Mouse (Mus musculus): ENCODE results near the gene Xdh.

Xdh gene

GRCm38 (mm10) chr17:73941816-73942215 is 8.2 kb downstream of the Xdh start:
- DNase-seq, result no peak

GRCm38 (mm10) chr17:73937073-73937472 is 12.9 kb downstream of the Xdh start:
- no peak for DNase-seq

GRCm38 (mm10) chr17:73935163-73935562 is 14.8 kb downstream of the Xdh start:
- no peak for DNase-seq

GRCm38 (mm10) chr17:73934281-73934680 is 15.7 kb downstream of the Xdh start:
- DNase-seq, result no peak

- no peak for DNase-seq
Measured at GRCm38 (mm10) chr17:73933616-73934015, 16.4 kb downstream of the Xdh start.

- DNase-seq, result no peak
Measured at GRCm38 (mm10) chr17:73932497-73933059, 17.4 kb downstream of the Xdh start.

- DNase-seq, result no peak
Measured at GRCm38 (mm10) chr17:73919520-73919919, 30.5 kb downstream of the Xdh start.

GRCm38 (mm10) chr17:73918944-73919381 is 31.0 kb downstream of the Xdh start:
- no peak for DNase-seq

- DNase-seq, result no peak
Measured at GRCm38 (mm10) chr17:73918138-73918537, 31.9 kb downstream of the Xdh start.

GRCm38 (mm10) chr17:73917713-73918112 is 32.3 kb downstream of the Xdh start:
- no peak for DNase-seq

- DNase-seq, result no peak
Measured at GRCm38 (mm10) chr17:73914730-73915129, 35.3 kb downstream of the Xdh start.

- DNase-seq, result no peak
Measured at GRCm38 (mm10) chr17:73906076-73906475, 43.9 kb downstream of the Xdh start.

- DNase-seq, result no peak
Measured at GRCm38 (mm10) chr17:73905043-73905750, 44.8 kb downstream of the Xdh start.

- DNase-seq, result no peak
Measured at GRCm38 (mm10) chr17:73903121-73903520, 46.9 kb downstream of the Xdh start.

- no peak for DNase-seq
Measured at GRCm38 (mm10) chr17:73902234-73902636, 47.8 kb downstream of the Xdh start.

- no peak for DNase-seq
Measured at GRCm38 (mm10) chr17:73894399-73894798, 55.6 kb downstream of the Xdh start.

- DNase-seq, result no peak
Measured at GRCm38 (mm10) chr17:73893822-73894221, 56.2 kb downstream of the Xdh start.

GRCm38 (mm10) chr17:73893207-73893606 is 56.8 kb downstream of the Xdh start:
- DNase-seq, result no peak

GRCm38 (mm10) chr17:73891590-73891989 is 58.4 kb downstream of the Xdh start:
- DNase-seq, result peak; percentile 36 to 37

- no peak for DNase-seq
Measured at GRCm38 (mm10) chr17:73886071-73886785, 63.8 kb downstream of the Xdh start.

GRCm38 (mm10) chr17:73883332-73883731 is 66.7 kb downstream of the Xdh start:
- DNase-seq, result no peak

GRCm38 (mm10) chr17:73882194-73882593 is 67.8 kb downstream of the Xdh start:
- DNase-seq, result peak; percentile 78 to 80

- no peak for DNase-seq
Measured at GRCm38 (mm10) chr17:73881295-73881694, 68.7 kb downstream of the Xdh start.

- DNase-seq, result no peak
Measured at GRCm38 (mm10) chr17:73880286-73880685, 69.7 kb downstream of the Xdh start.

Measured in B cell, adult 2 months (primary cell).